Mouse (Mus musculus) thymus, postnatal 4 days (tissue): ENCODE data around the gene Slc16a10.

Experiments
- DNase-seq: peaks from one replicate; pipeline ENCODE4 v3.0.0; 2021

The Slc16a10 gene

DNA sequence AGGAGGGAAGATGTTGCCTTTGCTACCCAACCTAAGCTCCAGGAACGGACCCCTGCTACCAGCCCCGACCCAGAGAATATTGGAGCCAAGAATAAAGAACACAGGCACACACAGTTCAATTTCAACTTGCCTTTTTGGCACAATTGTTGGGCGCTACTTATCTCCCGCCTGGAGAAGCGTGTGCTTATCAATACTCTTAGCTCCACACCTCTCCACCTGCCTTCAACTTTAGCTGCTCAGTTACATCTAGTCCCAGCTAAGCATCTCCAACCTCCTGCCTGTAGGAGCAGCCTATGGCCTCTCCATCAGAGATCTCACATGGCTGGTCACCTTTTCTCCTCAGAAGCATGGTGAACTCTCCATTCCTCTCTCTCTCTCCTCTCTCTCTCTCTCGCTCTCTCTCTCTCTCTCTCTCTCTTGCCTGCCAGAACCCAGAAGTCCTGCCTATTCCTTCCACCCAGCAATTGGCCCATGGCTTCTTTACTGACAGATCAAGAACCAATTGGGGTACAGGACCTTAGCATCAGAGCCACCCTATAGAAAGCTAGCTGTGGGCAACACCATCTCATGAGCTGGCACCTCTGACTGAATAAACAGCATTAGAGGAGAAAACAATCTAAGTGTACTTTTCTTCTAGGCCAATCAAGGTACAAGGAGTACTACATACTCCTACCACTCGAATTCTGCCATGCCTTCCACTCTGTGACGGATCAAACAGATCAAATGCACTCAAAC lies 5.4 kb upstream of the Slc16a10 start:
- DNase-seq = no peak

DNA sequence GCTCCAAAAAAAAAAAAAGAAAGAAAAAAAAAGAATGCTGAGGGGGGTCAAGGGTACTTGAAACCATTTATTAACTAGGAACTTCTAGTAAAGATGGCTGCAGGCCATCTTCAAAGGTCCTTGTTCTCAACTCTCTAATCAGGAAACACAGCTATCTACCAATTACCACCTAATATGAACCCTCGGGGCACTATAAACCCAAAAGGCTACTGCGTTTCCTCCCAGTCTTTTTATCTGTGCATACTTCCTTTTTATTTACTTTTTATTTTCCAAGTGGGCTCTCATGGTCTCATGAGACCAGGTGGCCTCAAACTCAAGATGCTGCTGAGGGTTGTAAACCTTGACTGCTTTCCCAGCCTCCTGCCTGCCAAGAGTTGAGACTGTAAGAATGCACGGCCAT lies 4.4 kb upstream of the Slc16a10 start:
- no peak for DNase-seq

DNA sequence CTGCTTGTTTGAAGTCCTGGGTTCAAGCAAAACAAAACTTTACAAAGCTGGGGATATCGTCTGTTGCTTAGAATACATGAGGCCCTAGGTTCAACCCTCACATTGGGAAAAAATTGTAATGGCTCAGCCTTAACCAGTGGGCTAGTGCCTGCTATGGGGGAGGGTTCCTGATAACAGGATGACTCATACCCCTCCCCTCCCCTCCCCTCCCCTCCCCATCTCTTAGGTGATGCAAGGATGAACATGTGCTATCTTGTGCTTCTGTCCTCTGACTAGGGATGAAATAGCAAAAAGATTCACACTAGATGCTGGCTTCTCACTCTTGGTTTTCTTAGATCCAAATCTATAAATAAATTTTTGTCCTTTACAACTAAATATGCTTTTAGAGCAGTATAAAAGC lies 2.8 kb upstream of the Slc16a10 start:
- no peak for DNase-seq

DNA sequence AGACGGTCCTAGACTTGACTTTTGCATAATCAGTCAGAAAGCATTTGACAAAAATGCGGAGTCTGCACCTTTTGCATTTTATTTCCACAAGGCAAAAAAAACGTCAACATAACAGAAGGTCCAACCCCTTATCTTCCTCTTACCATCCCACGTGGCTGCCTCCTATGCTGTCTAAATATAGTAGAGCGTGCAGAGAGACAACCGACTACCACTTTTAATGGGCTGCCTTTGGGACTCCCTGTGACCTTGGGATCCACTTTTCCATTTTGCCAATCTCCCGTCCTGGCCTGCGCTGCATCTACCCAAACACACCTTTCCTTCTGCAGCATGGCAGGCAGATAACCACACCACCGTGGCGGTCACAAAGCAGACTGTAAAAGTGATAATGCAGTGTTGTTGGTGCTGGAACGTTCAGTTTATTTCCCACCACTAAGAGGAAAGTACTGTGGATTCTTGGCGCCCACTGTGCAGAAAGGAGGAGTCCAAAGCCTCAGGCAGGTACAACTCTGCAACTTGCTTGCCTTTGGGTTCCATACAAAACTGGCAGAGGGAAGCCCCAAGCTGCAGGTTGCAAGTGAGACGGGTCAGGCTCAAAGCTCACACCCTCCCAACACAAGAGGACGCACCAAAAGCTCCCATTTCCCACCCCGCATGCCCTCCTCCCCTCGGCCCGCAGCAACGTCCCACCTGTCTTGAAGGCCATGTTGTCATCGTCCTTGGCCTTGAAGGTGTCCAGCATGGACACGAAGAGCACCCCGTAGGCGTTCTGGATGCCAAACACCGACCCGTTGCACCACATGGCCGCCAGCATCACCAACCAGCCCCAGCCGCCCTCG lies 824 bp downstream of the Slc16a10 start:
- DNase-seq = peak; percentile 58

DNA sequence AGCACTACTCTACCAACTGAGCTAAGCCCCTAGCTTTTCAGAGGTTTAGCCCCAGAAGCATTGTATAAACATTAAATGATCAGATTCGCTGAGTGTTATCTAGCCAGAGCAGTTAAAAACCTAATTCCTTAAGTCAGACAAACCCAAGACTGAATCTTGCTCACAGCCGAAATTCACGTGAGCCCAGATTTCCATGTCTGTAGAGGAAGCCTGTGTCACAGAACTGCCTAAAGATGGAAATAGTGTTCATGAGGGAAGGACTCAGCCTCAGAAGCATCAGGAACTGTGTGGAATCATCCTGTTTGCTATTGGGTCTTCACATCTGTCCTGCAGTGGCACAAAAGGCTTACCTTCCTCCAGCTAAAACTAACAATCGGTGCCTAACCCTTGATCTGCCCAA lies 2.4 kb downstream of the Slc16a10 start:
- DNase-seq = no peak

DNA sequence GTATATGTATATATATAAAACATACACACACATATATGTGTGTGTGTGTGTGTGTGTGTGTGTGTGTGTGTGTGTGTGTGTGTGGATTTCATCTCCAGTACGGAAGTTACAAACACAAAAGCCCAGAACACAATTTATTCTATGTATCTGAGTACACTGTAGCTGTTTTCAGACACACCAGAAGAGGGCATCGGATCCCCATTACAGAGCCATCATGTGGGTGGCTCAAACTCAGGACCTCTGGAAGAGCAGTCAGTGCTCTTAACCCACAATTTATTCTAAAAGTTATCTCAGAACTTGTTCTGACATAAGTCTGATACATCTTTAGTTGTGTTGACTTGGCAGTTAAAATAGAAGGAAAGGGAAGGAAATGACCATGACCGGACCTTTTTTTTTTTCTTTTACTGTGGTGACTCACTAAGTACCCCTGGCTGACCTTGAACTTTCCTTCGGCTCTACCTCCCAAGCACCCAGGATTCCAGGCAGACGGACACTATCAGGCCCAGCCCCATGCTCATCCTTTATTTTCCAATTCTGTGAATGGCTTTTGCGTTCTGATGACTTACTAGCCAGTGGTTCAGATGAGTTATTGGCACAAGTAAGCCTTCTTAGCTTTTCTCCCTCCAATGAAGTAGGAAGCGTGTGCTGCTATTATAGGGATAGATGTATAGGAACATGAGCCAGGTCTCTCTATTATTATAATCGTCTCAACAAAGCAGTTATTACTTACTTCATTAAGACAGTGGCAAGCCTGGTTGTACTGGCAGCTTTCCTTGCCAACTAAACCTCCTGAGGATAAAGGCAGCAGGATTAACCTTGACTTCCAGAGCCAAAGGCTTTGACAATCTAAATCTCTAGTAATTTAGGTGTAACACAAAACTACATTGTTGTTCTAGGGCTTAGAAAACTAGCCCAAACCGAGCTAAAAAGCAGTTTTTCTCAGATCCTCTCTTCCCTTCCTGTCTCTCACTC lies 6.0 kb downstream of the Slc16a10 start:
- peak; percentile 44 for DNase-seq

DNA sequence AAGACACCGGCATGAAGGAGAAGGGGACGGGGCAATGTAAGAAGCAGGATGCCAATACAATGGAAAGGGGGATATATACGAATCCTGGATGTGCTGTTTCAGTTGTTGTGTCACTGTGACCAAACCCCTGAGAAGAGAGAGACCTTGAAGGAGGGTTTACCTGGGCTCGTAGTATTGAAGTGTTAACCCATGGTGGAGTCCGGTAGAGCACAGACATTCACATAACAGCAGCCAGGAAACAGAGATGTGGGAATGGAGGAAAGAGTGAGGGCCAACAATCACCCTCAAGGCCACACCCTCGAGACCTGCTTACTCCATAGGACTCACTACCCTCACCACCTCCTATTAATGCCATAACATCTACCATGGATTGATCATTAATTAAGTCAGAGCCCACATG lies 7.2 kb downstream of the Slc16a10 start:
- DNase-seq = no peak

DNA sequence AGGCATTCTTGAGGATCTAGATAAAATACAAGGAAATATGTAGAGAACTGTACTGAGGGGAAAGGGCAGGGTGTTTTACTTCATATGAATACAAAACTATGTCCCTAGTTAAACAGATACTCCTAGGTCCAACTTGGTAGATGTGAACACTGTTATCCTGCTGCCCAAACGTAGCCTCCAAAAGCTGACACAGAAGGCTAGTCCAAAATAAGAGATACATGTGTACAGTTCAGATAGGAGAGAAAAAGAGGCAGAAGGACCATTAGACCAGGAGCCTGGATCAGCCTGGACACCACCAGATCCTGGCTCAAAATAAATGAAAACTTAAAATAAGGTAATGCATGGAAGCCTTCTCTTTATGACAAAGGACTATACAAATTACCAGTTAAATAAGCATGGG lies 8.4 kb downstream of the Slc16a10 start:
- no peak for DNase-seq

DNA sequence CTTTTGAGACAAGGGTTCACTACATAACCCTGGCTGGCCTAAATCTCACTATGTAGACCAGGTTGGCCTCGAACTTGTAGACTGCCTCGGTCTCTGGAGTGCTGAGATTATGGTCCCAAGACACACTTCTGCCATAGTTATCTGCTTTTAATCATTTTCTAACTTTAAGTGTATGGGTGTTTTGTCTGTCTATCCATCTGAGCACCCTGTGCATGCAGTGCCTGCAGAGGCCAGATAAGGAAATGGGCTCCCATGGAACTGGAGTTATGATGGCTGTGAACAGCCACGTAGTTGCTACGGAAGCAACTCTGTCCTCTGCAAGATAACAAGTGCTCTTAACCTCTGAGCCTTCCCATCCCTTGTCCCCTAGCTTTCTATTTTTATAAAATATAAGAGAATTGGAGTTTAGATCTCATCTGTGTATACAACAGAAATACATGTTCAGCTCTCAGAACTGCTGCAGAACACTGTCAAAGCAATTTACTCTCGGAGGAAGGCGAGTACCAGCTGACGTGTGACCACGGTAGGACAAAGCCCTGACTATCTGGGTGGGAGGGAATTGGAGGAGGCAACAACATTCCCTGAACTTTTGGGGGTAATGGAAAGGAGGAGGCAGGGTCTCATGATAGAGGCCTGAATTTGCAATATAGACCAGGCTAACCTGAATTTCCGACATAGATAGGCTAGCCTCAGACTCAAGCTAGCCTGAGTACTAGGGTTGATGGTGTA lies 10.2 kb downstream of the Slc16a10 start:
- DNase-seq = peak; percentile 10

DNA sequence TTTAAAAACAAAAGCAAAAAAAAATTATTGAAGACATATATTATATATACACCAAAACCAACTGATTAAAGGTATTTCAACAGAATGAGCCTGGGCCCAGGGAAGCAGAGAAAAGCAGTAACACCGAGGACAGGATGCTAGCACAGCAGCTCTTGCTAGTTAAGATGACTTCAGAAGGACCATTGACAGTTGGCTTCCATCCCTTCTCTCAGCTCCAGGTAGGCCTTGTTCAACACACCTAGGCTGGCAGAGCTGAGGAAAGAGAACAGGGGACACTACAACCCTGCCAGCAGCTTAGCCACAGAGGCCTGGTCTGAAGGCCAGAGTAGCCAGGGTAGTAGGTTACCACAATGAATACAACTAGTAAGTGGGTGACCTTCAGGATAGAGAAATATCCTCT lies 11.9 kb downstream of the Slc16a10 start:
- DNase-seq = peak; percentile 6

DNA sequence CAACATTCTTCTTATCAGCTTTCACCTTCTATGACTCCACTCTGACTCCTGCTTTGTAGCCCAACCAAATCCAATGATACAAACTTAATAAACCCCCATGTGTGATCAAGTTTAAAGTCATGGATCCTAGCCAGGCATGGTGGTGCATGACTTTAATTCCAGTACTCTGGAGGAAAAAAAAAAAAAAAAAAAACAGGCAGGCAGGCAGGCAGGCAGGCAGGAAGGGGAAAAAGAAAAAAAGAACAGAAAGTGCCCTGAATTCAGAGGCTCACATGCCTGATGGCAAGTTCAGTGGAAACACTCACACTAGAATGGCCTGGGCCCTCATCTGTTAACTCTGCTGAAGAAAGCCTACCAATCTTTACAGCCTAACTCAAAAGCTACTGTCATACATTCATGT lies 12.9 kb downstream of the Slc16a10 start:
- no peak for DNase-seq

DNA sequence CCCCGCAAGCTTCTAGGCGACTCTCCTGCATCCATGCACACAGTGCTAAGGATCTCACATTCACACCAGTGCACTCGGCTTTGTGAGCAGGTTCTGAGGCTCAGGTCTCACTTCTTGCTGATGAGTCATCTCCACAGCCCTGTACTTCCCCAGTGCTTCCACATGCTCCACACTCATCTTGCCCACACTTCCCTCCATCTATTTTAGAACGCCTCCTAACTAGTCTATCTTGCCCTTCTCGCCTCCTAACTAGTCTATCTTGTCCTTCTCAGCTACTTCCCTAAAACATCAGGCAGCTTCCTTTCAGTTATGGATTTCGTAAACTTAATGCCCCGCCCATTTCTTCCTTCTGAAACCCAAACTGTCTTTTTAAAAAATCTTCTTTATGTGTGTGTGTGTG lies 13.6 kb downstream of the Slc16a10 start:
- DNase-seq = no peak

DNA sequence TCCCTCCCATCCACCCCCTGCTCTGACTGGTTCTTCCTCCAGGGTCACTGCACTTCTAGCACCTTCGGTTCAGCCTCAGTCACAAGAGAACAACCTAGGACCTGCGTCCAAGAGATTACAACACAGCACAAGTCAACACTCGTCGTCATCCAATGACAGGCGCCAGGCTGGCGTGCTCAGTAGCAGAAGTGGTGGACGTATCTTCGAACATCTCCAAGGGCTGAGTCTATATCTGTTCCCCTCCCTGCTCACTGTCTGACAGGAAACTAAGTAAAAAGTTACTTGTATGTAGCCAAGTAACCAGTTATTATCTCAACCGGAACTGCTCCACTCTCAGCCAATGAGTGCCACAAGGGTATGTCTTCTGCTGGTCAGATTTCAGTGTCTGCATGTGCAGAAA lies 16.9 kb downstream of the Slc16a10 start:
- DNase-seq = peak; percentile 25

DNA sequence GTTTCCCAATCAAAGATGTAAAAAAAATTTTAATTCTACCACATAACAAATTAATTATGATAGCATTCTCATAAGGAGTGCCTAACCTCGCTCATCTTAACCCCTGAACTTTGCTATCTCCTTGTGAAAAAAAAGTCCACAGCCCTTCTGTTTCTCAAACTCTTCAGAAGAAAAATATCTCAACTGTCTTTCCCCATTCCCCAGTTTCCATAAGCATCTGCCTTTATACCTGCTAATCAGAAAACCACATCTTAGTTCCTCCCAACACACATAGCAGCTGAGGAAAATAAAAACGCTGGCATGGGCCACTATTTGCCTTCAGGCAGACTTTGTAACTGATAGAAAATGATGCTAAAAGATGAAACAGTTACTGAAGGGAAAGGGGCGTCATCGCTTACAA lies 17.5 kb downstream of the Slc16a10 start:
- DNase-seq = peak; percentile 13

DNA sequence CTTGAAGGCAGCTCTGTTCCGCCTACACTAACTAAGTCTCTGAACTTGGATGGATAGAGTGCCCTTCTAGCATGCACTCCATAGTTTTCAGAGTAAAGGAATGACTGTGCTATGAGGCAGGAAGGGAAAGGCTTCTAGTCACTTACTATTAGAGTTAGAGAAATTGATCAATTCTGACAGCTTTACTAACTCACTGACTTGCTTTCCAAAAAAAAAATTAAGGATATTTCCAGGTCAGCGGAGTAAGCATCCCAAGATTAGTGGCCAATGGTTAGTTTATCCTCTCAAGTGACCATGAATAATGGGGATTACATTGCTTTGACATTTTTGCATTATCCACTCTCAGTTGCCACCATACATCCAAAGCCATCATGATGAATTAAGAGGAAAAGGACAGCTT lies 18.0 kb downstream of the Slc16a10 start:
- DNase-seq = no peak

DNA sequence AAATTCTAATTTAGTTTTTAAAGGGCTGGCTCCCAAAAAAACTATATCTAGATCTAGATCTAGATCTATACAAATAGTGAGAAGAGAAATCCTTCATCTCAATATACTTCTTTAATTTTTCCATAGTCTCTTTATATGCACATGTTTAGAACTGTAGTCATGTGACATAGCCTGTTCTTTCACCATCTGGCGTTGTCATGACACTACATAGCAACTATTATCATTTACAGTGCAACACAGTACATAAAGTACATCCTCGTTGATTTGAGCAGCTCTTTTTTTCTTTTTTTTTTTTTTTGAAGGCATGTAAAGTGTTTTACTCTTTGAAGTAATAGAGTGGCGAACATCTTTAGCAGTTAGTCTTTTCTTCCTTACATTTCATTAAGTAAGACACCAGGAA lies 22.6 kb downstream of the Slc16a10 start:
- no peak for DNase-seq

DNA sequence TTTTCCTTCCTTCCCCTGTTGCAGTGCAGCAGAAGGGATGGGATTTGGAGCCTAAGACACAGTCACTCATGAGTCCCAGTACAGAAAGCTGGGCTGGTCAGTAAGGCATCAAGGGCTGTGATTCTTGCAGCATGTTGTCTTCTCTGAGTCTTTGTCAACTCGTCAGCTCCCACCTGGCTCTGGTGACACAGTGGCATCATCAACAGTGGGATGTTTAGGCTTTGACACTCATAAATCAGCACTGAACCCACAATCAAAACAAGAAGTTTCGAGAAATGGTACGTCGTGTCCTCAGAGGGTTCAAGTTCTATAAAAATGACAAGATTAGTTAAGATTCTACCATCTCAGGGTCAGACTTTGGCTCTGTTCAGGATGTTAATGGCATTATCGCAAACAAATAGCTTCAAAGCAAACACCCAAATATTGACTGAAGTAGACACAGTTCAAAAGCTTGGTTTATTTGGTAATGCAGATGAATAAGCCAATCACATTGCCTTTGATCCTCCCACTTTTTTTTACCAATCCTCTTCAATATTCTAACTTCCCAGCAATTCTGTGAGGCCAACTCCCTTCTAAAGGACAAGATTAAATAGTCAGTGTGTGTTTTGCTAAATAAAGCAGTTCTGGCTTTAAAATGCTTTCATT lies 23.2 kb downstream of the Slc16a10 start:
- DNase-seq = no peak

DNA sequence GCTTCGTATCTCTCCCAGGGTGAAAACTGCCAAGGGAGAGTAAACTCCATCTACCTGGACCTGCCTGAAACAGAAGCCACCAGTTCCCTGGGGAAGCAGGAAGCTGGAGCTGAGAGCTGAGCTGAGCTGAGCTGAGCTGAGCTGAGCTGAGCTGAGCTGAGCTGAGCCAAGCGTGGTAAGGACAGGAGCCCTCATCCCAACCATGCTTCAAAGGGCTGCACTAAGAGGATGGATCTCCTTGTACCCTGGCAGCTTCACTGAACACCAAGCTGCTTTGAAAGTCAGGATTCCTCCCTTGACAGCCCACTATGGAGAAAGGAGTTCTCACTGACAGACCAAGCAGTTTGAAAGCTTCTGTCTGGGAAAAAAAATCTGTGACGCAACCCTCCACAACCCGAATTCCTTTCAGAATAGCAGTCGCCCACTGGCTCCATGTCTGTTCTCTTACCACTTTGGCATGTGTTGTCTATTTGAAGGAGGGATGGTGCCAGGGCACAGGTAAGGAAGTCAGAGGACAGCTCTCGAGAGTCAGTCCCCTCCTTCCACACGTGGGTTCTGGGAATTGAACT lies 28.5 kb downstream of the Slc16a10 start:
- no peak for DNase-seq

DNA sequence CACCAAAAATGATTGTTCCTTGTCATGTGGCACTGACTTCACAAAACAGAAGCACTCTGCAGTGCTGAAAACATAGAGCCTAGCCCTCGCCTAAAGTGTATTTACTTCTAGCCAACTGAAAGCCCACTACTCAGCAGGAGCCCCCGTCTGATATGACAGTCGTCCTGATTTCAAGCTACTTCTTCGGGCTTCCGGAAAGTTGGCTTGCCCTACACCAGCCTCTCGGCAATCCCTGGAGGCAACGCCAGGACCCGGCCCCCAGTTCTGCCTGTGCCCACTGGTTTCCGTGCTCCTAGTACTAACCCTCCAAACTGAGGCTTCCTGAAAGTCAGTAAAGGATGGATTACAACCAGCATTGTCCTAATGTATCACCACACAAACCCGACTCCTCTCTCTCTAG lies 29.8 kb downstream of the Slc16a10 start:
- DNase-seq = no peak

DNA sequence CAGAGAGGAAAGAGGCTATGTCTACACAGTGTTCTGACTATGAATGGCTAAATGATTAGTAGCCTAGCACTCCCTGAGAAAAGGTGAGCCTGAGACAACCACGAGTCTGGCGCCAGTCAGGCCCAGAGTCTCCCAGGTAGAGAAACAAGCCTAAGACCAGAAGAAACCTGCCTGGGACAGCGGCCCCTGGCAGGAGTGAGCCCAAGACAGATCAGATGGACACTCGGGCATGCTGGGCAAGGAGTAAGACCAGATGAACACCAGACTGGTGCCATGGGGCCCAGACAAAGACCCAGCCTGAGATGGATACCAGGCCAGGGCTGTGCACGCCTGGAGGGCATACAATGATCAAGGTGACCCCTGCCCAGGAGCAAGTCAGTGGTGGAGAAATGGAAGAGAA lies 32.5 kb downstream of the Slc16a10 start:
- no peak for DNase-seq

DNA sequence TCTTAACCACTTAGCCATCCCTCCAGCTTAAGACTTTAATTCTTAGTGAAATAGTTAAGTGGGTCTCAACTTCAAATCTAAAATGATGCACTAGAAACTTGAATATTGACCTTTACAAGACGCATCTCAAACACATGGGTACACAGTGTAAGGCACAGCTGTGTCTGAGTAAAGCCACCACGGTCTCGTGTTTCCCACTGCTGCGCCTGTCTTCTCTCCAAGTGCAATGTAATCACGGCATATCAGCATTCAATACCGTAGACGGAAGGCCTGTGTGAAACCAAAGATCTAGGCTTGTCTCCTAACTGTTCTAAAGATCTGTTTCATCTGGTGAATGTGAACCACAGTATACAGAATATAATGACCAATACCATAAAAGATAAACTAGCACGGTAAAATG lies 33.1 kb downstream of the Slc16a10 start:
- DNase-seq = no peak

DNA sequence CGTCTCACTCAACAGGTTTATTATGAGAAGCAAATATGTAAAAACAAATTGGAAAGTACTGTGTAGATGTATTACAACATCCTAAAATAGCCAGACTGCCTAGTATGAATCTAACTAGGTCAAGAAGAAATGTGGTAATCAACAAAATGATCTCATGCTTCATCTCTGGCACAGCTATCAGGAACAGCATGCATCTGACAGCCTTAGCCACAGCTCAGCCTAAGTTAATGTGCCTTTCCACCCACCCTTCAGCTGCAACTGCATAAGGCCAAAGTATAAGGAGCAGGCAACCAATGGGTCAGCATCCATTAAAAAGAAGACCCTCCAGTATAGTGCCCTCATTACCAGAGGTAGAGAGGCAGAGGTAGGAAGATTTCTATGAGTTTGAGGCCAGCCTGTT lies 34.1 kb downstream of the Slc16a10 start:
- DNase-seq = no peak
